Mouse (Mus musculus) adrenal gland, postnatal 10 days (tissue): Measurements from ENCODE around the gene AB124611. TPM values are rescaled to one million over a fixed set of nuclear protein-coding genes. Genes with fewer than 3 reads are reported as not detected.
A peak's percentile ranks its signal among the peaks of the same experiment; 100 is the strongest.
"Not testable (repeated sequence)": the region's sequence is repeated elsewhere in the genome, so short reads cannot be mapped to it uniquely, and the experiment has no call there.

Source experiments
- DNase-seq: peaks from one replicate; pipeline ENCODE4 v3.0.0; 2021; ENCODE audit warnings: mixed read lengths
- total RNA-seq, 2 experiments: library from RNA; stranded (reverse); gene quantifications; 2 replicates each; pipeline ENCODE4 v1.2.3; 2021

The AB124611 gene
- total RNA-seq, 2 experiments from 2014 or later, result 4.2 to 4.7 TPM

- DNase-seq, result not testable (repeated sequence)
These were observed 7.3 kb upstream of the AB124611 start for GRCm38 (mm10) chr9:21518690-21519089.

GRCm38 (mm10) chr9:21525142-21525936 lies 637 bp upstream of the AB124611 start:
- DNase-seq, result no peak

- DNase-seq, result no peak
These were observed 613 bp downstream of the AB124611 start for GRCm38 (mm10) chr9:21526634-21526944.

- DNase-seq, result no peak
These were observed 1.3 kb downstream of the AB124611 start for GRCm38 (mm10) chr9:21527100-21527801.

GRCm38 (mm10) chr9:21527917-21528324 lies 1.9 kb downstream of the AB124611 start:
- no peak for DNase-seq

- no peak for DNase-seq
These were observed 10.5 kb downstream of the AB124611 start for GRCm38 (mm10) chr9:21536501-21536900.

- no peak for DNase-seq
These were observed 11.0 kb downstream of the AB124611 start for GRCm38 (mm10) chr9:21537009-21537408.

GRCm38 (mm10) chr9:21539981-21540753 lies 14.2 kb downstream of the AB124611 start:
- no peak for DNase-seq

GRCm38 (mm10) chr9:21542001-21542400 lies 16.0 kb downstream of the AB124611 start:
- not testable (repeated sequence) for DNase-seq

GRCm38 (mm10) chr9:21545351-21545915 lies 19.5 kb downstream of the AB124611 start:
- no peak for DNase-seq

- peak; percentile 100 for DNase-seq
These were observed 20.2 kb downstream of the AB124611 start for GRCm38 (mm10) chr9:21545916-21546788.

- DNase-seq, result no peak
These were observed 20.8 kb downstream of the AB124611 start, which contains the start of gene Carm1 for GRCm38 (mm10) chr9:21546789-21547074. Carm1 (plus strand) TSS chr9:21546894.

GRCm38 (mm10) chr9:21547075-21547941 lies 21.3 kb downstream of the AB124611 start:
- DNase-seq, result peak; percentile 73

- no peak for DNase-seq
These were observed 25.1 kb downstream of the AB124611 start for GRCm38 (mm10) chr9:21551049-21551448.

- DNase-seq, result no peak
These were observed 27.8 kb downstream of the AB124611 start for GRCm38 (mm10) chr9:21553607-21554273.

- DNase-seq, result no peak
These were observed 29.3 kb downstream of the AB124611 start for GRCm38 (mm10) chr9:21555198-21555742.

- no peak for DNase-seq
These were observed 31.0 kb downstream of the AB124611 start for GRCm38 (mm10) chr9:21556996-21557395.

GRCm38 (mm10) chr9:21557556-21557955 lies 31.6 kb downstream of the AB124611 start:
- DNase-seq, result no peak

- DNase-seq, result peak; percentile 53
These were observed 32.4 kb downstream of the AB124611 start for GRCm38 (mm10) chr9:21558366-21558765.

GRCm38 (mm10) chr9:21559151-21559550 lies 33.2 kb downstream of the AB124611 start:
- no peak for DNase-seq
